Mouse (Mus musculus): ENCODE data around the gene Cyp2d10. TPM values are rescaled to one million over a fixed set of nuclear protein-coding genes. Genes with fewer than 3 reads are reported as not detected.

Cyp2d10 gene
- polyA plus RNA-seq, 1 experiment = 0.19 TPM

DNA sequence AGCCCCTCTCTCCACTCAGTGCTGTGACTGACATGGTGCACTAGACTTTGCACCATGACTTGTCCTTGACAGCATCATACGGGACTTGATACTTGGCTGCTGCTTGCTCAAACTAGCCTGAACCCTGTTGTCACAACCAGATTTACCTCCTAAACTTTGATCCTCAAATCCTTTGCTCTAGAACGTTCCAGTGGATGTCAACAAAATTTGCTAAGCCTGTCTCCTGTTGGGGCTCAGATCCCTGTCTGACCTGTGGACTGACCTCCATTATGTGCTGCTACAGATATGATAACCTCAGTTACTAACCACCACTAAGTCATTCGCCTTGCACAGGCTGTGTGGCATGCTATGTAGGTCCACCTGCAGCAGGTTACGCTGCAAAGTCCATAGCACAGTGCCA, 15.9 kb upstream of the Cyp2d10 start:
- DNase-seq (ENCODE audit: low read depth in 1 of 2, low spot score in 2 of 2) = no peak
- TF ChIP-seq POLR2A (IDR thresholded peaks at IDR 0.05; ENCODE audit: low read depth, low read length) = no peak
- TF ChIP-seq CTCF (IDR thresholded peaks at IDR 0.05; ENCODE audit: extremely low read depth, insufficient read depth, insufficient read length, insufficient replicate concordance) = no peak
- Histone ChIP-seq H3K4me3 (ENCODE audit: extremely low read depth, insufficient read depth, insufficient read length) (no peak overlapping the region), H3K36me3 (ENCODE audit: control insufficient read depth, insufficient read depth, low read length) (no peaks in the 10 kb centered on the region), H3K27ac (ENCODE audit: insufficient read depth, low read length) (no peak overlapping the region), H3K4me1 (ENCODE audit: control insufficient read depth, insufficient read depth, insufficient read length) (no peaks in the 10 kb centered on the region), H3K27me3 (ENCODE audit: control insufficient read depth, insufficient read depth, low read length) (no peaks in the 10 kb centered on the region)
- WGBS = 78% methylated on average over 4 of the region's 4 CpGs

DNA sequence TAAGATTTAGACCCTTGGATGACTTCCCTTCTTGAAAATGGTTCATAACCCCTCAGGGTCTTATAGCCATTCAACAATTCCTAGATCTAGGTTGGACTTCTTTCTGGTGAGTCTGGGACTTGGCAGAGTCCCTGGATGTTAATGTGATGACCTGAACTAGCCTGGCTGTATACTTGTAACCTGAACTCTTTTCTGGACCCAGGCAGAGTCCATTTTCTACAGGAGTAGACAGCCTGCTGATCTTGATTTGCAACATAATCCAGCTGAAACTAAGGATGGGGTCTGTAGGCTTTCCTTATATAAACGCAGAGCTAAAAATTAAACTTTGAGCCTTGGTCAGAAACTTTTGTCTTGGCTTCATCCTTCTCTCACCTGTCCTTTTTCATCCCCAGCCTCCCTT, 11.6 kb upstream of the Cyp2d10 start:
- H3K4me3 ChIP-seq (ENCODE audit: extremely low read depth, insufficient read depth, insufficient read length) = no peak overlapping the region
- WGBS = 79% methylated on average over 1 of the region's 1 CpGs

DNA sequence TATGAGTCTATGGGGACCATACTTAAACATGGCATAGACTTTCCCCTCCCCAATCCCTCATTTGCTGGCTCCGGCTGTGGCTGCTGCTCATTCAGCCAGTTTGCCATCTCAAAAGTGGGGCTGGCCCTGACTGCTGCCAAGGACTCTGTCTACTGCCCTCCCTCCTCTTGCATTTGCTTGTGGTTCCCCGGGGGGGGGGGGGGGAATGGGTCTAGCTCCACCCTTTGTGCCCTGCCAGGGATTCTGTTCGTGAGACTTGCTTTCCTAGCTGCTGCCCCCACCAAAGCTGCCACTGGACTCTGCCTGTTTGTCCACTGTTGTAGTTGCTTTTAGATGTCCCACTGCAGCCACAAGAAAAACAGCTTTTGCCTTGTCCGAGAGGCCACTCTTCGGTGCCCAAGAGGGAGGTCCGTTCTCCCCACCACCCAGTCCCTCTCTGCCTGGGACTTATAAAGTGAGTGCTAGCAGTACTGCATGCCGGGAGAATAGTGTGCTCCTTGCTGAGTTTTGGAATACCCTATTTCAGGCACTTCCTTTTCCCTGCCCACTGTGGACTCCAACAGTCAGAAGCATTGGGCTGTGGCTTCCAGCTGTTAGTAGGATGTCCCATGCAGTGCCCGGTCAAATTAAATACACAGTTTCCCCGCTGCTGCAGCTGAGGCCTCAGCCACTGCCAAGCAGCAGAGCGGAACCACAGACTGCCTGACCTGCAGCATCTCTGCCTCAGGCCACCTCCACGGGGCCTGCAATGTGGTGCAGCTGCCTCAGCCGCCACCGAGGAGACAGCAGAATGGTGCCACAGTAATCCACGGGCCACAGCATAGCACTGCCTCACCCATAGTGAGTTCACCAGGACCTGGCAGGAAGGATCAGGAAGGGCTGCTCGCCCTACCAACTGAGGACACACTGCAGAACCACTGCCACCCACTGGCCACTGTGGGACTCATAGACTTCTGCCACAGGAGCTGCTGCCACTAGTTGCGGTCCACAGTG, 10.1 kb upstream of the Cyp2d10 start:
- WGBS = 47% methylated on average over 16 of the region's 16 CpGs
- Histone ChIP-seq H3K27me3 (ENCODE audit: control insufficient read depth, insufficient read depth, low read length) (no peaks in the 10 kb centered on the region), H3K4me3 (ENCODE audit: extremely low read depth, insufficient read depth, insufficient read length) (no peak overlapping the region), H3K27ac (ENCODE audit: insufficient read depth, low read length) (no peak overlapping the region), H3K36me3 (ENCODE audit: control insufficient read depth, insufficient read depth, low read length) (no peaks in the 10 kb centered on the region), H3K4me1 (ENCODE audit: control insufficient read depth, insufficient read depth, insufficient read length) (no peaks in the 10 kb centered on the region)
- TF ChIP-seq CTCF (IDR thresholded peaks at IDR 0.05; ENCODE audit: extremely low read depth, insufficient read depth, insufficient read length, insufficient replicate concordance) (peak; percentile 84; the same call in 1 of the 2 replicates), POLR2A (IDR thresholded peaks at IDR 0.05; ENCODE audit: low read depth, low read length) (no peak)
- peak; percentile 27 to 75 for DNase-seq (ENCODE audit: low read depth in 1 of 2, low spot score in 2 of 2)

More for the DNA sequence above, 11.6 kb upstream of the Cyp2d10 start:
- no peak for DNase-seq (ENCODE audit: low read depth in 1 of 2, low spot score in 2 of 2)
- H3K27me3 ChIP-seq (ENCODE audit: control insufficient read depth, insufficient read depth, low read length) = no peaks in the 10 kb centered on the region
- no peaks in the 10 kb centered on the region for H3K4me1 ChIP-seq (ENCODE audit: control insufficient read depth, insufficient read depth, insufficient read length)
- no peak overlapping the region for H3K27ac ChIP-seq (ENCODE audit: insufficient read depth, low read length)
- no peaks in the 10 kb centered on the region for H3K36me3 ChIP-seq (ENCODE audit: control insufficient read depth, insufficient read depth, low read length)
- TF ChIP-seq POLR2A (IDR thresholded peaks at IDR 0.05; ENCODE audit: low read depth, low read length) (no peak), CTCF (IDR thresholded peaks at IDR 0.05; ENCODE audit: extremely low read depth, insufficient read depth, insufficient read length, insufficient replicate concordance) (no peak)

DNA sequence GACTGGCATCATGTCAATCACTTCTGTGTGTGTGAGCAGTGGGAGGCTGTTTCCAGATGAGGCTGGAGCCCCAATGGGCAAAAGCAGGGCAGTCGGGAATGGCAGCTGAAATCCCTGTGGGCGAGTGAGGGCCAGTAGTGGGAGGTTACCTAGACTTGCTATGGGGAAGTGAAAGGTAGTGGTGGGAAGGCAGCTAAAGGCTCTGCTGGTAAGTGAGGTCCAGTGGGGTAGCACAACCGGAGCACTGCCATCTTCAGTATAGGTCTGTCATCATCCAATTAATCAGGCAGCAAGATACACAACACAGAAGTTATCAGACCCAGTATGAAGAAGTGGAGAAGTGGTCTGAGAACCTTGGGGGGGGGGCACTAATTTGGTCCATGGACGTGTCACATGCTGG, 541 bp upstream of the Cyp2d10 start:
- H3K4me1 ChIP-seq (ENCODE audit: control insufficient read depth, insufficient read depth, insufficient read length) = no peaks in the 10 kb centered on the region
- H3K27ac ChIP-seq (ENCODE audit: insufficient read depth, low read length) = no peak overlapping the region
- WGBS = 69% methylated on average over 4 of the region's 4 CpGs
- no peak overlapping the region for H3K4me3 ChIP-seq (ENCODE audit: extremely low read depth, insufficient read depth, insufficient read length)
- no peak for DNase-seq (ENCODE audit: low read depth in 1 of 2, low spot score in 2 of 2)
- TF ChIP-seq POLR2A (IDR thresholded peaks at IDR 0.05; ENCODE audit: low read depth, low read length) (no peak), CTCF (IDR thresholded peaks at IDR 0.05; ENCODE audit: extremely low read depth, insufficient read depth, insufficient read length, insufficient replicate concordance) (no peak)
- no peaks in the 10 kb centered on the region for H3K27me3 ChIP-seq (ENCODE audit: control insufficient read depth, insufficient read depth, low read length)
- no peaks in the 10 kb centered on the region for H3K36me3 ChIP-seq (ENCODE audit: control insufficient read depth, insufficient read depth, low read length)

DNA sequence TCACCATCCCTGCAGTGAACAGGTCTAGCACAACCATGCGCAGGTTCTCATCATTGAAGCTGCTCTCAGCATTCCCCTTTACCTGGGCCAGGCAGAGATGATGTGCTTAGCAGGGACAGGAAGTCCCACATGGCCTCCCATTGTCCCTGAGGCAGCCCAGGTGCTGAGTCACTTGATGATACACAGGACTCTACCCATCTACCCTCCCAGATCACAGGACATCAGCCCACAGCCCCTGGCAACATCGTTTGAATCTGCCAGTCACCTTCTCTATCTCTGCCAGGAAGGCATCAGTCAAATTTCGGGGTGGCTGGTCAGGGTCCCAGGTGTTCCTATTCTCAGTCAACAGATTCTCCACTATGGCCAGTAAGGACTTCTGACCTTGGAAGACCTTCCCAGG, 2.8 kb downstream of the Cyp2d10 start:
- H3K27me3 ChIP-seq (ENCODE audit: control insufficient read depth, insufficient read depth, low read length) = no peaks in the 10 kb centered on the region
- H3K4me1 ChIP-seq (ENCODE audit: control insufficient read depth, insufficient read depth, insufficient read length) = no peaks in the 10 kb centered on the region
- H3K4me3 ChIP-seq (ENCODE audit: extremely low read depth, insufficient read depth, insufficient read length) = no peak overlapping the region
- TF ChIP-seq CTCF (IDR thresholded peaks at IDR 0.05; ENCODE audit: extremely low read depth, insufficient read depth, insufficient read length, insufficient replicate concordance) = no peak
- no peak for TF ChIP-seq POLR2A (IDR thresholded peaks at IDR 0.05; ENCODE audit: low read depth, low read length)
- WGBS = 83% methylated on average over 3 of the region's 3 CpGs
- no peaks in the 10 kb centered on the region for H3K36me3 ChIP-seq (ENCODE audit: control insufficient read depth, insufficient read depth, low read length)
- H3K27ac ChIP-seq (ENCODE audit: insufficient read depth, low read length) = no peak overlapping the region
- no peak for DNase-seq (ENCODE audit: low read depth in 1 of 2, low spot score in 2 of 2)

DNA sequence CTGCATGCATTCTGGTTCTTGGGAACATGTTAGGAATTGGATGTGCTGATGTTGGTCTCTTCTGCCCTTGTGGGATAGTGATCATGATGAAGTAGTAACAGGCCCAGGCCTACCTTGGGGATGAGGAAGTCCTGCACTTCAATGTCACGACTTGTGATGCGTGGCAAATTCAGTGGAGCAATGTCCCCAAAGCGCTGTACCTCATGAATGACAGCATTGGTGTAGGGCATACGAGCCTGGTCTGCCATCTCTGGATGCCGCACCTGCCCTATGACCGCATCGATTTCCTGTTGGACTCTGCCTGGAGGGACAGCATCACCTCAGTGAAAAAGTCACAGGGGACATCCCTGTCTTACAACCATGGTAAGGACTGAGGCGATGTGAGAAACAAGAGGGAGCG, 3.4 kb downstream of the Cyp2d10 start:
- H3K27me3 ChIP-seq (ENCODE audit: control insufficient read depth, insufficient read depth, low read length) = no peaks in the 10 kb centered on the region
- no peaks in the 10 kb centered on the region for H3K36me3 ChIP-seq (ENCODE audit: control insufficient read depth, insufficient read depth, low read length)
- TF ChIP-seq CTCF (IDR thresholded peaks at IDR 0.05; ENCODE audit: extremely low read depth, insufficient read depth, insufficient read length, insufficient replicate concordance) (no peak), POLR2A (IDR thresholded peaks at IDR 0.05; ENCODE audit: low read depth, low read length) (no peak)
- H3K4me3 ChIP-seq (ENCODE audit: extremely low read depth, insufficient read depth, insufficient read length) = no peak overlapping the region
- no peak overlapping the region for H3K27ac ChIP-seq (ENCODE audit: insufficient read depth, low read length)
- no peaks in the 10 kb centered on the region for H3K4me1 ChIP-seq (ENCODE audit: control insufficient read depth, insufficient read depth, insufficient read length)
- 88% methylated on average over 9 of the region's 9 CpGs for WGBS
- no peak for DNase-seq (ENCODE audit: low read depth in 1 of 2, low spot score in 2 of 2)

DNA sequence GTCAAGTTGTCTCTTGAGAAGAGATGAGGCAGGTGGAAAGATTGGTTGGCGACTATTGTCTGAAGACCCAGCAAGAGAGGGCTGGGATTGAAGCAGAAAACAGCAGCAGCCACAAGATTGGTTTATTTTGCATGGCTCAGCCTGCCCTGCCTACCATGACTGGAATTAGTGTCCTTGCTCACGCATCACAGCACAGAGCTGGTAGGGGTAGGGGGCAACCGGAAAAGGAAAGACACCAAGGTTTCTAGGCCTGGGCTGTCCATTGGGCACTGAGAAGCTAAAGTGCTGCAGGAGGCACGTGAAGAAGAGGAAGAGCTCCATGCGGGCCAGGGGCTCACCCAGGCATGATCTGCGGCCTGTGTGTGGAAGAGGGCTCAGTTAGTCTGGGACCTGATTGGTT, 4.3 kb downstream of the Cyp2d10 start:
- no peak overlapping the region for H3K27ac ChIP-seq (ENCODE audit: insufficient read depth, low read length)
- H3K4me1 ChIP-seq (ENCODE audit: control insufficient read depth, insufficient read depth, insufficient read length) = no peaks in the 10 kb centered on the region
- H3K36me3 ChIP-seq (ENCODE audit: control insufficient read depth, insufficient read depth, low read length) = no peaks in the 10 kb centered on the region
- no peaks in the 10 kb centered on the region for H3K27me3 ChIP-seq (ENCODE audit: control insufficient read depth, insufficient read depth, low read length)
- 85% methylated on average over 6 of the region's 6 CpGs for WGBS
- no peak for TF ChIP-seq CTCF (IDR thresholded peaks at IDR 0.05; ENCODE audit: extremely low read depth, insufficient read depth, insufficient read length, insufficient replicate concordance)
- TF ChIP-seq POLR2A (IDR thresholded peaks at IDR 0.05; ENCODE audit: low read depth, low read length) = no peak
- DNase-seq (ENCODE audit: low read depth in 1 of 2, low spot score in 2 of 2) = no peak
- H3K4me3 ChIP-seq (ENCODE audit: extremely low read depth, insufficient read depth, insufficient read length) = no peak overlapping the region

Data from spleen, adult 2 months (tissue).